Mouse (Mus musculus): Measurements from ENCODE around the gene Hs3st3a1.

The Hs3st3a1 gene

DNA sequence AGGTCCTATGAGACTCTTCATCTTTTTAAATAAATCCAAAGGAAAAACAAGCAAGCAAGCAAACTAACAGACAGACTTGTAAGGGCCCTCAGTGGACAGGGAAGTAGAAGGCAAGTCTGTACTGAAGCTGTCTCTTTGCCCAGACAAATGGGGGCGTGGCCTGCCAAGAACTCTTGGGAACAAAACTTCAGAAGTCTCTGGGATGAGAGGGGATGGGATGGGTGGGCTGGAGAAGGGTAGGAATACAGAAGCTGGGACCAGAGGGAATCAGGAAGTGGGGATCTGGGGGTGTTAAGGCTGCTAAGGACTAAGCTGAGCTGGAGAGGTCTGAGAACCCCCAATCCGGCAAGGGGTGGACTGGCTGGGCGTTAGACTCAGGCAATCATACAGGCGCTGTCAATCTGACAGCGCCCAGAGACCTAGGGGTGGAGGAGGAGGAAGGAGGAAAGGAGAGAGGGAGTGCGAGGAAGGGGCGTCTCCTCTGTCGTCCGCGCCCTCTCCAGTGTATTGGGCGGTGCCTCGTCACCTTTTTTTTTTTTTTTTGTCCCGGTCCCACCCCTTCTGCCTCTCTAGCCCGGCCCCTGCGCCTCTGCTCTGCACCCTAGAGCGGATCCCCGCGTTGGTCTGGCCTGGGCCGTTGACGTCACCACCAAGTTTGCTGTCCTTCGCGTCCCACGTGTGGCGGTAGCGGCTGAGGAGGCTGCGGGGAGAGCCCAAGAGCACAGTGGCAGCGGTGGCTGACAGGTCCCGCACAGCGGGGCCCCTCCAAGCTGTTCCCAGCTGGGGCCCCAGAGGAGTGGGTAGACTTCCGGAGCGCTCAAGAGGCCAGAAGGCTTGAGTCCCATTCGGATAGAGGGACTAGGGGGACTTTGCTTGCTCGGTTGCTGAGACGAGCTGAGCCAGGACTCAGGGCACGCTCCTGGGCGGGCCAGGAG, at the start of gene Hs3st3a1:
Gene Hs3st3a1 (plus strand): TSS at position 722 of the 935 bp plus-strand sequence.
- DNase-seq (ENCODE audit: low read depth, low spot score) = peak; percentile 16

GRCm38 (mm10) chr11:64386333-64386732, 48.8 kb upstream of the Hs3st3a1 start:
- DNase-seq (ENCODE audit: low read depth, low spot score) = no peak

DNA sequence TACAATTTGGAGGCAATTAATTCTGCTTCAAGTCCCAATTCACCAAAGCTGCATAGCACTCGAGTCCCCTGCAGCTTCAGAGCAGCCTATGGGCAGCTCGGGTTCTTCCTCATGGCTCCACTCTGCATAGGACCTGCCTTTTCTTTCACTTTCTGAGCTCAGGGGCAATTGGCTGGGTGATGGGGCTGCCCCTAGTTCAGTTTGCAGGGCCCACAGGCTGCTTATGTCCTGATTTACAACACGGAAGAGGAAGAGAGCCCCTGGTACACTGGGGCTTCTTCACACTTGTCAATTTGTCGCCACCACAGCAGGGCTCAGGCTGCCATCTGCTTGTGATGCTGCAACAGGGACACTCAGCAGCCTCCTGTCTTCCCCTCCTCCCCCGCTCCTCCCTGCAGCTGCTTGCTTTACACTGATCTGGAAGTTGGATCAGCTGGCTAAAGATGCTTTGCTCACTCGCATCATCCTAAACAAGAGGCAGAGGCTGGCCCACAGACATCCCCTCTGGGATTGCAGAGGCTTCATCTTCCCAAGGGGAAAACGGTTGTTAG, 38.7 kb upstream of the Hs3st3a1 start:
- DNase-seq (ENCODE audit: low read depth, low spot score) = no peak

DNA sequence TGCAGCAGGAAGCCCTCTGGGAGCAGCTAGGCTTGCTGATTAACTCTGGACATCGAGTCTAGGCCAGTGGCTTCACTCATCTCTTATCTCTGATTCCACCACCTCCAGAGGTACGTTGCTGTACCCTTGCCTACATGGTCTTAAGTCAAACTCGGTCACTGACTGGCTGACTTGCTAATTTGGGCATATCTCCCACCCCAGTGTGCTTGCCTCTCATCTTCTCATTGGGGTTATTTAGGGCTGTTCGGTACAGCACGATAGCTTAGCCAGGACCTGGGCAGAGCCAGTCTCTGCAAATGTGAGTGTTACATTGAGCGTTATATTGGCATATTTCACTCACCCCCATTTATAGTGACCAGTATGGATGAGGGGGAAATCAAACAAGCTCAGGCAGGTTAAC, 38.2 kb upstream of the Hs3st3a1 start:
- DNase-seq (ENCODE audit: low read depth, low spot score) = no peak

DNA sequence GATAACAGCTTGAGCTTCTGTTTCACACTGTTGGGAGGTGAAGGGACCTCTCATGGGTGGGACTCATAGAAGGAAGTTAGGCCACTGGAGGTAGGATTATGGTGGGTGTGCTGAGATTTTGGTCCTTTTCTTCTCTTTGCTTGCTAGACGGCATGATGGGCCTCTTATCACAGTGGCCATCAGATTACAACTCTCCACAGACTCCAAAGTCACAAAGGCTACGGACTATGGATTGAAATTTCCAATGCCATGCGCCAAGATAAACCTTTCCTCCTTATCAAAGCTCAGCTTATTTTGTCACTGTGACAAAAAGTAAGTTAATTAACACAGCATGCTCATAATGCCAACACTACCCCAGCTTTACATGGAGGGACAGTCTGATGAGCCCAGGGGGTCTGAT, 37.5 kb upstream of the Hs3st3a1 start:
- no peak for DNase-seq (ENCODE audit: low read depth, low spot score)

- no peak for DNase-seq (ENCODE audit: low read depth, low spot score)
Observed at GRCm38 (mm10) chr11:64400534-64401093, 34.5 kb upstream of the Hs3st3a1 start.

- no peak for DNase-seq (ENCODE audit: low read depth, low spot score)
Observed at GRCm38 (mm10) chr11:64418969-64419368, 16.2 kb upstream of the Hs3st3a1 start.

- no peak for DNase-seq (ENCODE audit: low read depth, low spot score)
Observed at GRCm38 (mm10) chr11:64435546-64436411, 647 bp downstream of the Hs3st3a1 start.

GRCm38 (mm10) chr11:64436412-64436727, 1.2 kb downstream of the Hs3st3a1 start, which contains the start of gene F930015N05Rik:
TSS of gene F930015N05Rik (minus strand) at chr11:64436653.
- DNase-seq (ENCODE audit: low read depth, low spot score) = no peak

DNA sequence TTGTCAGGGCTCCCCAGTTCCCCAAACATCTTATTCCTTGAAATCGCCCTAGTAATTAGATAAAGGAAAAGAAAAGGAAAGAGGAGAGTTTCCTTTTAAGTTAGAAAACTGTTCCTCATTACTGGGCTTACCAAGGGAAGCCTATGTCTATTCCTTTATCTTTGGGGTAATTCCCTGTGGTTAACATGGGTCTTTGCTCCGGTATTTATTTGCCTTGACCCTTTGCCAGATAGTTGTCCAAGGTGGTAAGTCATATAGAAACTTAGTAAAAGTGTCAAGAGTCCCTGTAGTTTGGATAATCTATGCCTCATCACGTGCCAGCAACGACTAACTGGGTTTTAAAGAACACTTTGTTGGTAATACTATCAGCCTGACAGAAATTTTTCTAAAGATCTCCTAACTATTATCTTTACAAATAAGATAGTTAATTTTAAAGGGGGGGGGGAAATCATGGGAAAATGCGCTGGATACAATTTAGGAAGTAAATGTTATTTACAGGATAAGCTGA, 1.7 kb downstream of the Hs3st3a1 start:
- DNase-seq (ENCODE audit: low read depth, low spot score) = no peak

- DNase-seq (ENCODE audit: low read depth, low spot score) = no peak
Observed at GRCm38 (mm10) chr11:64437721-64438120, 2.6 kb downstream of the Hs3st3a1 start.

DNA sequence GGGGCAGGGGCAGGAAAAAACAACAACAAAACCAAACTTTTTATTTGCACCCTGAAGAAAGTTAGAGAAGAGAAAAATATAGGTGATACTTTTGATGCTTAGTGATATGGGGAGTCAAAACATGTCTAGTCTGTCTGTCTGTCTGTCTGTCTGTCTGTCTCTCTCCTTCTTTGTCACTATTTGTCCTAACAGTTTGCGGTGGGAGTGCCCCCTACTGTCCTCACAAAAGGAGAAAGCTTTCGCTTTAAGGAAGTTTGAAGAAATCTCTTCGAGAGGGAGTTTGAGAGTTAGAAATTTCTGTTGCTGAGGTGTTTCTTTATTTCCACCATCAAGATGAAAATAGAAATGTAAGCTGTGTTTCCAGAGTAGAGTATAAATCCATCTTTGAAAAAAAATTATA, 3.8 kb downstream of the Hs3st3a1 start:
- DNase-seq (ENCODE audit: low read depth, low spot score) = peak; percentile 13

DNA sequence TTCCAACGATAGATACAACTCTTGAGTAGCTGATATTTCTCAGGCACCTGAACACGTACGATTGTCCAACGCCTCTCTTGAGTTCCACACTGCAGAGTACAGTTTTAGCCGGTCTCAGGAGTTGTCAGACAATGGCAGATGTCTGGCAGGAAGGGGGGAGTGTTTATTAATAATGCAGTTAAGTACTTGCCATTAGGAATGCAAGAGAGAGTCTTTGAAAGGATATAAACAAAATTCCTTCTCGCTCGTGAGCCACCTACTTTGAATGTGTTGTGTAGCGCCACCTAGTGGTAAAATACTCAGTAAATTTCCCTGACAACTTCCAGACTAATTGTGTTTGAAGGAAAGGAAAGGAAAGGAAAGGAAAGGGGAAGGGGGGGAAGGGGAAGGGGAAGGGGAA, 7.0 kb downstream of the Hs3st3a1 start:
- peak; percentile 73 for DNase-seq (ENCODE audit: low read depth, low spot score)

DNA sequence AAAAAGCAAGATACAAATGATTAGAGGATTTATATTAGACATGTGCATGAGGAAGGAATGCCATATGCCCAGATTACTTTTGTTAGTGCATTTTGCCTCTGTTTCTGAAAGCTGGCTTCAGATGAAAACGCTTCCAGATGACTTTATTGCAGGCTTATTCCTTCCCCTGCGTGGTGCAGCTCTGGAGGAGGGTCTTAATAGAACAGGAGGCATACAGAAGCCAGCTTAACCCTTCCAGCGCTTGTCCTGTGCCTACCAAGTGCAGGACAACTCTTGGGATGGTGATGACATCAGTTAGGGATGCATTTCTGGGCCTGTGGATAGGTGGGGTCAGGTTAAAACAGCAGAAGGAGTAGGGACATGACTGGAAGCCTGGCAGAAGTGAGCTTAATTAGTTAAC, 7.6 kb downstream of the Hs3st3a1 start:
- DNase-seq (ENCODE audit: low read depth, low spot score) = no peak

DNA sequence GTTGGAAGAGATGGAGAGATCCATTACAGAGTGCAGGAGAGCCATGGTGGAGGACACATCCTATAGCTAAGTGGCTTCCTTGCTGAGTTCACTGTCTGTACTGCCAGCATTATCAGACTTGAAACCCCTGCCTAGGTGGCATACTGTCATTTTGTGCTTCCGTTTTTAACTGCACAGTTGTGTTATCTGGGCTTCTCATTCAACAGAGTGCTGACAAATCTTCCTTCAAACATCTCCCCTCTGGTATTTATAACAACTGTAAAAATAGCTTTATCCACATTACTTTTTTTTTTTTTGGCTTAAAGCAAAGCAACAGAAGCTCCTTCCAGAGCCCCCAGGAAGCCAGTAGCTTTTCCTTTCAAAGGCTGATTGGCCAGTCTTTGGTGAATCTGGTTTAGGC, 10.1 kb downstream of the Hs3st3a1 start:
- no peak for DNase-seq (ENCODE audit: low read depth, low spot score)

DNA sequence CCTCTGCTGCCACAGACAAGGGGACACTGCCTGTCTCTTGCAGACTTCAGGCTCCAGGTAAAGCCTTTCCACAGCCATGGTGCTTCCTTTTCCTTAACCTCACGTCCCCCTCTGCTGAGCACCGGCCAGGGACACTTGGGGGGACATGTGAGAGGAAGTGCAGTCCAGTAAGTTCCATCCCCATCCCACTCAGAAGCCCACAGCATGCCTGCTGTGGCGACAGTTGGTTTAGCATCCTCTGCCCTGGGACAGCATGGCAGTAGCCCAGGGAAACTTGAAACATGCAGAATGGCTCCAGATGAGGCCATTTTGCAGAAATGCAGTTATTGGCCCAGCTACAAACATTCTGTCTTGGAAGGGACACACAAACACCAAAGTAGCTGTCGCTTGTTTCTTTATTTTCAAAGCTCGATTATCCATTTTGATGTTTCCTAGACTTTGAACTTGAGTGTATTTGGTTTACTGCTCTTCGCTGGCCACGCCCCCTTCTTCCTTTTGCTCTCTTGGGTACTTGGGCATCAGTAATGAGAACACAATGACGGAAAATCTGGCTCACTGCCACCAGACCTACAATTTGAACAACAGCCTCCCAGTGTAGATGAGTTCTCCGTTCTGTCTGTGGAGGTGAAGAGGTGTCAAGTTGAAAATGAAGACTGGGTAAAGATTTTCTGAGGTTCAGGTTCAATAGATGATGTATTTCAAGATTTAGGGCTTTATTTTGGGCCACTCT, 13.6 kb downstream of the Hs3st3a1 start:
- no peak for DNase-seq (ENCODE audit: low read depth, low spot score)

- no peak for DNase-seq (ENCODE audit: low read depth, low spot score)
Observed at GRCm38 (mm10) chr11:64461746-64462145, 26.6 kb downstream of the Hs3st3a1 start.

GRCm38 (mm10) chr11:64468737-64469136, 33.6 kb downstream of the Hs3st3a1 start:
- peak; percentile 61 for DNase-seq (ENCODE audit: low read depth, low spot score)

- DNase-seq (ENCODE audit: low read depth, low spot score) = no peak
Observed at GRCm38 (mm10) chr11:64470689-64471088, 35.6 kb downstream of the Hs3st3a1 start.

GRCm38 (mm10) chr11:64473679-64474078, 38.5 kb downstream of the Hs3st3a1 start:
- no peak for DNase-seq (ENCODE audit: low read depth, low spot score)

DNA sequence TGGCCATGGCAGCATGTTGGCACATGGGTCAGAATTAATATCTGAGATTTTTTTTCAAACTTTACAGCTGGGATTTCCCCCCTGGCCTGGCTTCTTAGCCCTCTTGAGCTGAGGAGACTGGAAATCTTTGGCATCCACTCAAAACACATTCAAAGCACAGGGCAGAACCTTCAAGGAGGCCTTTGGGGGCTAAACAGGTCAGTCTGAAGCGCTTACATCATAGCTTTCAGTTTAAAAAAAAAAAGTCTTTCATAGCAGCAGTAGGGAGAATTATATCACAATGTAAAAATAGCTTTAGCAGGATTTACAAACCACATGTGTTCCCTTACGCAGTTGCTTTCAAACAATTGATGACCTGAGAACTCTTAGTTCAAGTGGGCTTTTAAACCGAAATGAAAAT, 46.3 kb downstream of the Hs3st3a1 start:
- no peak for DNase-seq (ENCODE audit: low read depth, low spot score)
